Mouse (Mus musculus) myocyte (in vitro differentiated cells): ENCODE measurements around the gene Kirrel3. TPM values are rescaled to one million over a fixed set of nuclear protein-coding genes. Genes with fewer than 3 reads are reported as not detected.
A peak's percentile ranks its signal among the peaks of the same experiment; 100 is the strongest.

ENCODE experiments used
- H3K27me3 ChIP-seq: one replicate; pipeline ENCODE4 v1.6.1; 2011; ENCODE audit not compliant: control insufficient read depth, insufficient read depth, insufficient read length
- H3K36me3 ChIP-seq: one replicate; pipeline ENCODE4 v1.6.1; 2011; ENCODE audit not compliant: control insufficient read depth, insufficient read depth
- H3K4me2 ChIP-seq: one replicate; pipeline ENCODE4 v1.6.1; 2011; ENCODE audit warnings: low read depth, control low read depth
- H3K4me3 ChIP-seq: one replicate; pipeline ENCODE4 v1.5.1; 2011; ENCODE audit warnings: mild to moderate bottlenecking, control low read depth, moderate library complexity
- H3K79me2 ChIP-seq: one replicate; pipeline ENCODE4 v1.6.1; 2011; ENCODE audit not compliant: control insufficient read depth, insufficient read depth
- H3ac ChIP-seq: one replicate; pipeline ENCODE4 v1.6.1; 2011; ENCODE audit not compliant: control insufficient read depth, insufficient read length
- CEBPB ChIP-seq: IDR thresholded peaks from 2 replicates; pipeline ENCODE4 v1.6.1; 2011; ENCODE audit warnings: mild to moderate bottlenecking, moderate library complexity; ENCODE audit not compliant: poor library complexity, insufficient read depth, severe bottlenecking
- E2F4 ChIP-seq: IDR thresholded peaks from one replicate; pipeline ENCODE4 v1.6.1; 2011; ENCODE audit warnings: mild to moderate bottlenecking, control low read depth, moderate library complexity; ENCODE audit not compliant: insufficient read depth
- MAX ChIP-seq: IDR thresholded peaks from one replicate; pipeline ENCODE4 v1.6.1; 2011; ENCODE audit warnings: low read depth, mild to moderate bottlenecking, control low read depth
- MYOD1 ChIP-seq, 3 experiments: IDR thresholded peaks; one replicate each; pipeline ENCODE4 v1.6.1; 2011; ENCODE audit warnings: control low read depth in 2 of 3, low read depth in 2 of 3, mild to moderate bottlenecking in 2 of 3, moderate library complexity in 1 of 3; ENCODE audit not compliant: insufficient read length in 2 of 3, control insufficient read depth in 1 of 3
- MYOG ChIP-seq, 3 experiments: IDR thresholded peaks; one replicate each; pipeline ENCODE4 v1.6.1; 2011; ENCODE audit warnings: control low read depth in 2 of 3, low read depth in 2 of 3, mild to moderate bottlenecking in 2 of 3; ENCODE audit not compliant: insufficient read length in 2 of 3, control insufficient read depth in 1 of 3, insufficient read depth in 1 of 3
- POLR2A ChIP-seq: IDR thresholded peaks from one replicate; pipeline ENCODE4 v1.6.1; 2011; ENCODE audit warnings: low read depth, mild to moderate bottlenecking, control low read depth, moderate library complexity; ENCODE audit not compliant: insufficient read length
- POLR2AphosphoS2 ChIP-seq: IDR thresholded peaks from one replicate; pipeline ENCODE4 v1.6.1; 2011; ENCODE audit warnings: low read depth, control low read depth; ENCODE audit not compliant: insufficient read length
- REST ChIP-seq: IDR thresholded peaks from one replicate; pipeline ENCODE4 v1.6.1; 2011; ENCODE audit warnings: mild to moderate bottlenecking, control low read depth, moderate library complexity; ENCODE audit not compliant: insufficient read depth, insufficient read length
- SRF ChIP-seq: IDR thresholded peaks from one replicate; pipeline ENCODE4 v1.6.1; 2011; ENCODE audit warnings: low read depth; ENCODE audit not compliant: control insufficient read depth, insufficient read length
- TCF12 ChIP-seq: IDR thresholded peaks from one replicate; pipeline ENCODE4 v1.6.1; 2011; ENCODE audit warnings: mild to moderate bottlenecking, control low read depth; ENCODE audit not compliant: poor library complexity, insufficient read depth, severe bottlenecking
- TCF3 ChIP-seq: IDR thresholded peaks from one replicate; pipeline ENCODE4 v1.6.1; 2011; ENCODE audit warnings: low read depth, control low read depth; ENCODE audit not compliant: insufficient read length
- USF1 ChIP-seq: IDR thresholded peaks from one replicate; pipeline ENCODE4 v1.6.1; 2011; ENCODE audit warnings: low read depth, mild to moderate bottlenecking, control low read depth, moderate library complexity
- polyA plus RNA-seq: library from polyadenylated mRNA; unstranded; fragments of >200 nt; fragmentation: generic; extraction: Trizol; gene quantifications from one replicate; pipeline ENCODE4 v1.2.1, GENCODE M21; 2012; ENCODE audit warnings: missing spikeins

Kirrel3 gene
- polyA plus RNA-seq, 1 experiment: 2.8 TPM

GRCm38 (mm10) chr9:35004113-35004512 lies 518.4 kb downstream of the Kirrel3 start:
- TF ChIP-seq MYOD1 (IDR thresholded peaks at IDR 0.05; ENCODE audit: control insufficient read depth in 1 of 3, insufficient read length in 2 of 3, low read depth in 2 of 3) (peak in 2 of 3 experiments; percentile 32 to 63), TCF12 (peak; percentile 6), POLR2AphosphoS2 (no peak), USF1 (no peak), TCF3 (no peak), MYOG (IDR thresholded peaks at IDR 0.05; ENCODE audit: control insufficient read depth in 1 of 3, insufficient read depth in 1 of 3, insufficient read length in 2 of 3, low read depth in 2 of 3) (no peak), MAX (no peak), SRF (no peak)
- Histone ChIP-seq H3K79me2 (no peaks in the 10 kb centered on the region), H3K4me2 (peak overlapping the region; percentile 33), H3K27me3 (no peaks in the 10 kb centered on the region), H3K4me3 (no peak overlapping the region), H3ac (no peak overlapping the region), H3K36me3 (no peaks in the 10 kb centered on the region)

- Histone ChIP-seq H3K4me2 (no peak overlapping the region), H3K79me2 (no peaks in the 10 kb centered on the region), H3K27me3 (no peaks in the 10 kb centered on the region), H3K36me3 (no peaks in the 10 kb centered on the region), H3ac (no peak overlapping the region), H3K4me3 (no peak overlapping the region)
- TF ChIP-seq MYOG (IDR thresholded peaks at IDR 0.05; ENCODE audit: control insufficient read depth in 1 of 3, insufficient read depth in 1 of 3, insufficient read length in 2 of 3, low read depth in 2 of 3): no peak
- no peak for TF ChIP-seq USF1
- TF ChIP-seq POLR2AphosphoS2: no peak
- no peak for TF ChIP-seq POLR2A
- TF ChIP-seq MAX: no peak
Measured at GRCm38 (mm10) chr9:35007697-35008341, 522.1 kb downstream of the Kirrel3 start.

- H3K4me3 ChIP-seq: no peak overlapping the region
- H3K79me2 ChIP-seq: no peaks in the 10 kb centered on the region
- H3K36me3 ChIP-seq: no peaks in the 10 kb centered on the region
- TF ChIP-seq TCF3: no peak
- no peak for TF ChIP-seq REST
- no peak for TF ChIP-seq CEBPB
- no peak for TF ChIP-seq POLR2A
- no peak for TF ChIP-seq MYOD1 (IDR thresholded peaks at IDR 0.05; ENCODE audit: control insufficient read depth in 1 of 3, insufficient read length in 2 of 3, low read depth in 2 of 3)
- TF ChIP-seq MAX: no peak
- TF ChIP-seq TCF12: no peak
- no peak for TF ChIP-seq SRF
- TF ChIP-seq USF1: no peak
- TF ChIP-seq MYOG (IDR thresholded peaks at IDR 0.05; ENCODE audit: control insufficient read depth in 1 of 3, insufficient read depth in 1 of 3, insufficient read length in 2 of 3, low read depth in 2 of 3): no peak
- TF ChIP-seq E2F4: no peak
- no peak for TF ChIP-seq POLR2AphosphoS2
- H3ac ChIP-seq: no peak overlapping the region
- H3K4me2 ChIP-seq: no peak overlapping the region
- H3K27me3 ChIP-seq: no peaks in the 10 kb centered on the region
Measured at GRCm38 (mm10) chr9:35016762-35017161, 531.1 kb downstream of the Kirrel3 start.

- Histone ChIP-seq H3K79me2 (no peaks in the 10 kb centered on the region), H3K27me3 (no peaks in the 10 kb centered on the region), H3K4me3 (no peak overlapping the region), H3K36me3 (no peaks in the 10 kb centered on the region), H3K4me2 (no peak overlapping the region), H3ac (no peak overlapping the region)
- TF ChIP-seq REST: no peak
- TF ChIP-seq POLR2A: no peak
- no peak for TF ChIP-seq MAX
- no peak for TF ChIP-seq TCF3
- TF ChIP-seq POLR2AphosphoS2: no peak
- no peak for TF ChIP-seq CEBPB
- TF ChIP-seq MYOG (IDR thresholded peaks at IDR 0.05; ENCODE audit: control insufficient read depth in 1 of 3, insufficient read depth in 1 of 3, insufficient read length in 2 of 3, low read depth in 2 of 3): no peak
- TF ChIP-seq SRF: no peak
- TF ChIP-seq MYOD1 (IDR thresholded peaks at IDR 0.05; ENCODE audit: control insufficient read depth in 1 of 3, insufficient read length in 2 of 3, low read depth in 2 of 3): no peak
- no peak for TF ChIP-seq TCF12
- TF ChIP-seq USF1: no peak
- TF ChIP-seq E2F4: no peak
Measured at GRCm38 (mm10) chr9:35017563-35017962, 531.9 kb downstream of the Kirrel3 start.

- Histone ChIP-seq H3ac (no peak overlapping the region), H3K79me2 (no peaks in the 10 kb centered on the region), H3K4me3 (no peak overlapping the region), H3K27me3 (no peaks in the 10 kb centered on the region), H3K4me2 (no peak overlapping the region), H3K36me3 (no peaks in the 10 kb centered on the region)
- TF ChIP-seq CEBPB (no peak), E2F4 (no peak), SRF (no peak), TCF3 (no peak), MAX (no peak), POLR2A (no peak), POLR2AphosphoS2 (no peak), USF1 (no peak), REST (no peak), MYOG (IDR thresholded peaks at IDR 0.05; ENCODE audit: control insufficient read depth in 1 of 3, insufficient read depth in 1 of 3, insufficient read length in 2 of 3, low read depth in 2 of 3) (no peak), MYOD1 (IDR thresholded peaks at IDR 0.05; ENCODE audit: control insufficient read depth in 1 of 3, insufficient read length in 2 of 3, low read depth in 2 of 3) (no peak), TCF12 (no peak)
Measured at GRCm38 (mm10) chr9:35018056-35018455, 532.4 kb downstream of the Kirrel3 start.
